Mouse (Mus musculus) stomach, postnatal 0 days (tissue): Measurements from ENCODE around the gene Mrpl33.

Experiments
- CTCF ChIP-seq: IDR thresholded peaks from 2 replicates; pipeline ENCODE4 v1.5.1; 2016; ENCODE audit warnings: antibody characterized with exemption, low read depth, mild to moderate bottlenecking, moderate library complexity
- EP300 ChIP-seq: optimal IDR thresholded peaks from 2 replicates; pipeline ENCODE3; 2016; ENCODE audit warnings: antibody characterized with exemption

- TF ChIP-seq CTCF (no peak), EP300 (no peak)
Observed at GRCm38 (mm10) chr5:31628555-31628954, 31.8 kb downstream of the Mrpl33 start.
